Mouse (Mus musculus) lung, adult 2 months (tissue): ENCODE results near the gene Pik3r4. TPM values are rescaled to one million over a fixed set of nuclear protein-coding genes. Genes with fewer than 3 reads are reported as not detected.

ENCODE experiments used
- DNase-seq: peaks from one replicate; pipeline ENCODE4 v3.0.0; 2022
- H3K4me1 ChIP-seq: fragments of 200-500 bp; 2 replicates; pipeline ENCODE4 v1.6.1; 2011; ENCODE audit warnings: low read length; ENCODE audit not compliant: control insufficient read depth, insufficient read depth
- H3K4me3 ChIP-seq: fragments of 200-500 bp; replicated peaks from 2 replicates; pipeline ENCODE3; 2011; ENCODE audit warnings: low read depth, mild to moderate bottlenecking, control low read depth, low read length; ENCODE audit errors: extremely low read depth
- CTCF ChIP-seq: fragments of 200-500 bp; IDR thresholded peaks from 2 replicates; pipeline ENCODE4 v1.5.1; 2011; ENCODE audit warnings: mild to moderate bottlenecking, low read length, control low read depth; ENCODE audit not compliant: insufficient read depth
- POLR2A ChIP-seq: fragments of 200-500 bp; IDR thresholded peaks from 2 replicates; pipeline ENCODE4 v1.6.1; 2011; ENCODE audit warnings: low read depth, mild to moderate bottlenecking, control low read depth, low read length, borderline replicate concordance; ENCODE audit errors: extremely low read depth
- WGBS: fragments of 180-500 bp; shearing (Covaris S2); methylation state at CpG from one replicate; pipeline ENCODE4 v1.1.7; 2018; 5-methylcytosine and 5-hydroxymethylcytosine counted together
- polyA plus RNA-seq: library from polyadenylated mRNA; depleted of rRNA; stranded (reverse); fragments of >200 nt; gene quantifications from 2 replicates; pipeline ENCODE4 v1.2.3, GENCODE M21; 2012

Gene Pik3r4
- polyA plus RNA-seq, 1 experiment = 18.8 TPM

DNA sequence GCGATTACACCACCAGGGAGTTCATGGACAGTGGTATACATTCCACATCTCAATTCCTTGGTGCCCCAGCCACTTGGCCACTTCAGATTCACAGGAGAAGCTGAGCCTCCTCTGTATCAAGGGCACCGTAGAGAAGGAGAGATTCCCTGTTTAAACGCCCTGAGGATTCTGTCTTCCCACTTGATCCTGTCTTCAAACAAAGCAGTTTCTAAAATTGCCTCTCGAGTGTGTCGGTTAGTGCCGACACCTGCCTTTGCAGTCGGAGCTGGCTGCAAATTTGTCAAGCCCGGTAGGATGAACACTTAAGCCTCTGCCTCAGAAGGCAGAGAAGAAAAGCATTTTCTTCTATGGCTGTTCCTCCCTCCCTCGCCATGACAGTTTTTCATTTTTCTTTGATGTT is 50.3 kb downstream of the Pik3r4 start:
- no peak overlapping the region for H3K4me3 ChIP-seq
- no peaks in the 10 kb centered on the region for H3K4me1 ChIP-seq
- no peak for TF ChIP-seq CTCF
- no peak for TF ChIP-seq POLR2A
- no peak for DNase-seq
- WGBS = 74% methylated on average over 9 of the region's 9 CpGs

DNA sequence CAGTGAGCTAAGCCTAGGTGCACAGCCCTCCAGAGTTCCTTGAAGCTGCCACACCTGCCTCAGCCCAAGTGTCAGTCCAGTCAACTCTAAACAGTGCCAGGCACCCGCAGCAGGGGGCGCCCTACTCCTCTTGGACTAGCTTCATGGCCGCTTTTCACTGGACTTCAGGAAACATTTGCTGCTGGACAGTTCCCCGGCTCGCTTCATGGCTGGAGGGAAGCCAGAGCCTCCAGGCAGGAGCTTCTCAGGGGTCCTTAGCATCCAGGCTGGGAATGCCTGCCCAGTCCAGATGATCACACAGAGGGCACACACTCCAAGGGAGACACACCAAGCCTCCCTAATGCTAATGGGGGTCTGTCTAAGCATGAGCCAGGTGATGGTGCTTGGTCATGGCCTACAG is 51.1 kb downstream of the Pik3r4 start:
- Histone ChIP-seq H3K4me1 (0 out of 2 replicates have a peak, but pooled peaks cover 2% of the 10 kb centered on the region), H3K4me3 (no peak overlapping the region)
- WGBS = 2% methylated on average over 5 of the region's 5 CpGs
- DNase-seq = peak; percentile 82
- peak; percentile 52 for TF ChIP-seq CTCF
- no peak for TF ChIP-seq POLR2A

DNA sequence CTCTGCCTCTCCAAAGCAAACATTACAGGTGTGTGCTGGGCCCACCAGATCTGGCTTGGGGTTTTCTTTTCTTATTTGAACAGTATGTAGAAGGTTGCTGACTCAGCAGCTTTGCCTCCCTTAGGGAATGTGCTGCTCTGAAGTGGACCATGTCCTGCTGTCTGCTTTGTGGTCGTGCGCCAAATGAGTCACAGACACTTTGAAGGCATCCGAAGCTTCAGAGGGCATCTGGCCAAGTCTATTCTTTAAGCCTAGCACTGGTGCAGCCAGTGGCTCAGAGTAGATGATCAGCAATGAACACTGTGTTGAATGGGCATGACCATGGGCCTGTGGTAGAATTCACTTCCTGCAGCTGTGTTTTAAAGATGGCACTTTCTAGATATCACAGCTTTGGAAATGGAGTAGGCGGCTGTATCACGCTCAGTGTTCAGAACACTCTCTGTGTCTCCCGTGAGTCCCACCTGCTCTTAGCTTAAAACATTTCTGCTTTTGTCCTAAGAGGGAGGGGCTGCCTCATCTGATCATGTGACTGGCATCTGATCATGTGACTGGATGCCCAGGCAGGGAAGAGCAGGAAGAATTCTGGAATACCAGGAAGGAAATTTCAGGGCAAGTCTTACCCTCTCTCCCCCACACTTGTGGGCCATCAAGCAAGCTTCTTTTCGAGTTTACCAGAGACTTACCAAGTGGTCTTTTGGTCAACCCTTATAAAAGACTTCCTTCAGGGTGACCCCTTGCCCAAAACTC is 54.2 kb downstream of the Pik3r4 start:
- no peak overlapping the region for H3K4me3 ChIP-seq
- TF ChIP-seq POLR2A (no peak), CTCF (no peak)
- H3K4me1 ChIP-seq = 0 out of 2 replicates have a peak, but pooled peaks cover 2% of the 10 kb centered on the region
- WGBS = 74% methylated on average over 7 of the region's 7 CpGs
- no peak for DNase-seq

DNA sequence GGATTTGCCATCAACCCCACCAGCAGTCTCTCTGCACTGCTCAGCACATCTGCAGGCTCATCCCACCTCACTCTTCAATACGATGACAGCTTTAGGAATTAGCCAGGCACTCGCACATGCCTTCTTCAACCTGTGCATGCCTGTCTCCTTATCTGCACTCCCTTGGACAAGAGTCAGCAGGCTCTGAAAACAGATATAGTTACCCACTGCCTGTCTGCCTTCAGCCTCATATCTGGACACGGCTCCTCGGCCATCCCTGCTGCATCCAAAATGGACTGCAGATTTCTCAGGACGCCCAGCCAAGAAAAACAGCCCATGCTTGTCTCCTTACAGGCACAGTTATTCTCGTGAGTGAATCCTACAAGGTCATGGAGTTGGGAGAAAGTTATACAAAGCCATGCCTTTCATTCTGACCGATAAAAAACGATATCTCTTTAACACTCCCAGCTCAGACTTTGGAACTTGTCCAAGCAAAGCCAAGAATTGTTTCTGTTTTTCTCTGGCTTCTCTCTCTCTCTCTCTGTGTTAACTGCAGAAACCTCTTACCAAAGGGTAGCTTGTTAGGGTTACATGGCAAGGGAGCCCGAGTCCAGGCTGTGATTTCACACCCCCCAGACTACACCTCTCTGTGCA is 55.1 kb downstream of the Pik3r4 start:
- TF ChIP-seq CTCF (no peak), POLR2A (no peak)
- no peak overlapping the region for H3K4me3 ChIP-seq
- DNase-seq = peak; percentile 12
- 0 out of 2 replicates have a peak, but pooled peaks cover 2% of the 10 kb centered on the region for H3K4me1 ChIP-seq
- 48% methylated on average over 9 of the region's 9 CpGs for WGBS

DNA sequence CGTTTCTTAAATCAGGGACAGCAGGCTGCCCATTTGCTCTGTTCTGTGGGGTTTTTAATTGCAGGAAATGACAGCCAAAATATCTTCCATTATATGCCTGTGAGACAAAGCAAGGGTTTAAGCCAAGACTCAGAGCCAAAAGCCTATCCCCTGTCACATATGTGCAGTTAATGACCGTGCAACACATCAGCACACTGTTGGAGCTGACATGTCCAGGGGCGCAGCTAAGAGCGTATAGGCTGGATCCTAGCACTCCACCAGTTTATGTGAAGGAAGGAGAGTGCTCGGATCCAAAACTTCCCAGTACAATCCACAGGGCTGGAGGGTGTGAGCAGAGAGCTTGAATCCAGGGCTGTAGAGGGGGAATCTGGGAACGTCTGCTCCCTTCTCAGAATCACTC is 57.9 kb downstream of the Pik3r4 start:
- Histone ChIP-seq H3K4me3 (no peak overlapping the region), H3K4me1 (0 out of 2 replicates have a peak, but pooled peaks cover 2% of the 10 kb centered on the region)
- no peak for DNase-seq
- TF ChIP-seq CTCF = no peak
- TF ChIP-seq POLR2A = no peak
- WGBS = 70% methylated on average over 6 of the region's 6 CpGs

DNA sequence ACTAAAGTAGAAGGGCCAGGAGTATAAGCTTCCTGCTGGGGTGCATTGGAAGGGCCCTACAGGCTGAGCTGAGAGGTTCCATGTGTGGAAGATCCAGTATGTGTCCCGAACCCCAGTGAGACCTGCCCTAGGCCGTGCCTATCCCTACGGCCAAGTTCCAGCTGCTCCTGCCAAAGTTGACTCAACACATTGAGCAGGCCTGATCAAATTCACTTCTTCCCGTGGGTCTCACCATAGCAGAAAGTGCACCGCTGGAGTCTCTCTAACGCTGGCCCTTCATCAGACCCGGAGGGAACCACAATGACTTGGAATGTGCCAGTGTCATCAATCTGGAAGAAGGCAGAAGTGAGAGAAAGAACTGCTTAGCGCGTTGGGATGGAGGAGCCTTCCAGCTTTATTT is 59.2 kb downstream of the Pik3r4 start:
- DNase-seq = no peak
- 63% methylated on average over 9 of the region's 9 CpGs for WGBS
- Histone ChIP-seq H3K4me1 (0 out of 2 replicates have a peak, but pooled peaks cover 2% of the 10 kb centered on the region), H3K4me3 (no peak overlapping the region)
- TF ChIP-seq POLR2A = no peak
- no peak for TF ChIP-seq CTCF

DNA sequence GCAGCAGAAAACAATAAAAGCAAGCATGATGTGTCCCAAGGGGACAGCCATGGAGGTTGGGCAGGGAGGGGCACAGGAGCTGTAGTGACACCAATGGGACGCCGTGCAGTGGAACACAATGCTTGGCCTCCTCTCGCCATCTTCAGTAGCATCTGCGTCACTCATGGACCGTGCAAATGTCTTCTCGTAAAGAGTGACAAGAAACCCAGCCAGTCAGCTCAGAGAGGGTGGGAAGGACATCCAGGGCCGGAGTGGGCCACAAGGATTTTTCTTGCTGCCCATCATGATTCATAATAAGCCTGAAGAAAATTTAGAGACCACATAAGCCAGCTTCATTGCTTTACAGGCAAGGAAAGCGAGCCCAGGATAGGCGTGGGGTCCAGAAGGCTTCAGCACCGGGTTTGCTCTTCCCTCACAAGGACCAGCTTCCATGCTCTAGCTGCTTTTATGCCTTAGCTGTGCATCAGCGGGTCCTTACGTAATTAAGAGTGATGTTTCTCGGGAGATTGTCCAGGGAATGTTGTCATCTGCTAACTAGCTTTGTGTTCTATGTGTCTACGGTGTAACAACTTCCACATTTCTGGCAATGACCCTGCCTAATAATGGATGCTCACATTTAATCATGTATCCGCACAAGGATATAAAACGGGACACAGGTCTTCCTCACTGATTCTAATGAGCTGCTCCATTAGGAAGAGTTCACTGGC is 61.6 kb downstream of the Pik3r4 start:
- TF ChIP-seq CTCF (no peak), POLR2A (no peak)
- no peak for DNase-seq
- H3K4me3 ChIP-seq = no peak overlapping the region
- no peaks in the 10 kb centered on the region for H3K4me1 ChIP-seq
- WGBS = 89% methylated on average over 16 of the region's 16 CpGs

DNA sequence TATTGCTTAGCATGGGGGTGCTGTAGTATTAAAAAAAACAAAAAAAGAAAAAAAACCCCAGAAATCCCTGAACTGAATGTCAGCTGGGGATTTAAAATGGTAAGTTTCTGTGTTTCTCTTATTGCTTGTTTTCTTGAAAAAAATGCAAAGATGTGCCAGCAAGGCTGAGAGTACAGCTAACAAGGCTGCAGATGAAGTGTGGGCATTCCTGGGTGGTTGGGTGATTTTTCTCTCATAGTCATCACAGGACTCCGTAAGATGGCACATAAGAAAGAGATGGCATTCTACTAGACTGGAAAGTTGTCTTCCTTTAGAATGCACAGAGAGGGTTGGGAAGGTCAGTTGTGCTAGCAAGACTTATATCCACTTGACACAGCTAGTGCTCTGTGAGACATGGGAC is 62.2 kb downstream of the Pik3r4 start:
- Histone ChIP-seq H3K4me1 (no peaks in the 10 kb centered on the region), H3K4me3 (no peak overlapping the region)
- TF ChIP-seq CTCF (no peak), POLR2A (no peak)
- WGBS = 98% methylated on average over 1 of the region's 1 CpGs
- DNase-seq = no peak

DNA sequence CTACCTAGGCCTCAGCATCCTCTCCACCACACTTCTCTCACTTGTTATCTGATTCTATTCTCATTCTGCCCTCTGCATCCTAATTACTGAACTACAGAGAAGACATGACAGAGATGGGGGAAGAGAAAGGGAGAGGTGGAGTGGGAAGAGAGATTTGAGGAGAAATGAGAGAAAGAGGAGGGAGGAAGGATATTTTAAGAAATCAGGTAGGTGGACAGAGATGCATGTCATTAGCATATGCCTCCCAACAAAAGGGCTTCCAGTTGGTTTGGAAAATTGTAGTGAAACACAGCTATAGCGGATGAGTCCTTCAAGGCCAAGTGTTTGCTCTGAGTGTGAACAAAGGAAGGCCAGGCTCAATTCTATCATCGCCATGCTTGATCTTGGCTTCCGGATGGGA is 69.3 kb downstream of the Pik3r4 start:
- no peak for TF ChIP-seq POLR2A
- TF ChIP-seq CTCF = no peak
- Histone ChIP-seq H3K4me1 (no peaks in the 10 kb centered on the region), H3K4me3 (no peak overlapping the region)
- DNase-seq = no peak
- 83% methylated on average over 3 of the region's 3 CpGs for WGBS
